Mouse (Mus musculus) kidney, embryonic 16.5 days (tissue): Measurements from ENCODE around the gene Rplp2. TPM values are rescaled to one million over a fixed set of nuclear protein-coding genes. Genes with fewer than 3 reads are reported as not detected.

ENCODE experiments used
- ATAC-seq: fragments of 200-750 bp; cut with Nextera tagmentation; 2 replicates; pipeline ENCODE4 v1.8.0; 2017; ENCODE audit warnings: moderate TSS enrichment; ENCODE audit not compliant: low FRiP score, low TSS enrichment
- H3K27ac ChIP-seq: fragments of 300-500 bp; sonication (generic); 2 replicates; pipeline ENCODE4 v1.5.1; 2014; ENCODE audit warnings: low read length
- H3K27me3 ChIP-seq: fragments of 300-500 bp; sonication (generic); 2 replicates; pipeline ENCODE4 v1.6.1; 2014; ENCODE audit warnings: low read length, control low read depth, mixed read lengths; ENCODE audit not compliant: insufficient read depth
- H3K36me3 ChIP-seq: fragments of 300-500 bp; sonication (generic); 2 replicates; pipeline ENCODE4 v1.6.1; 2014; ENCODE audit warnings: low read length, control low read depth, mixed read lengths; ENCODE audit not compliant: insufficient read depth
- H3K4me1 ChIP-seq: fragments of 300-500 bp; sonication (generic); 2 replicates; pipeline ENCODE4 v1.6.1; 2014; ENCODE audit warnings: low read length, control low read depth, mixed read lengths; ENCODE audit not compliant: insufficient read depth
- H3K4me2 ChIP-seq: fragments of 300-500 bp; sonication (generic); replicated peaks from 2 replicates; pipeline ENCODE4 v1.6.1; 2014; ENCODE audit warnings: low read depth, low read length
- H3K4me3 ChIP-seq: fragments of 300-500 bp; sonication (generic); 2 replicates; pipeline ENCODE4 v1.5.1; 2014; ENCODE audit warnings: mild to moderate bottlenecking, low read length
- H3K9ac ChIP-seq: fragments of 300-500 bp; sonication (generic); replicated peaks from 2 replicates; pipeline ENCODE4 v1.6.1; 2014; ENCODE audit warnings: low read length
- H3K9me3 ChIP-seq: fragments of 300-500 bp; sonication (generic); 2 replicates; pipeline ENCODE4 v1.6.1; 2016; ENCODE audit warnings: low read length, control low read depth
- WGBS: fragments of 180-500 bp; shearing (Covaris S2); extraction: QIAGEN DNeasy Blood & Tissue Kit; methylation state at CpG from one replicate; pipeline ENCODE4 v1.1.7; 2014; 5-methylcytosine and 5-hydroxymethylcytosine counted together
- polyA plus RNA-seq: library from polyadenylated mRNA; unstranded; fragments of >200 nt; fragmentation: Nextera tagmentation; extraction: Ambion mirVana; gene quantifications from 2 replicates; pipeline ENCODE4 v1.2.1, GENCODE M21; 2015

The Rplp2 gene
- polyA plus RNA-seq, 1 experiment from 2014 or later: 1,055 TPM

DNA sequence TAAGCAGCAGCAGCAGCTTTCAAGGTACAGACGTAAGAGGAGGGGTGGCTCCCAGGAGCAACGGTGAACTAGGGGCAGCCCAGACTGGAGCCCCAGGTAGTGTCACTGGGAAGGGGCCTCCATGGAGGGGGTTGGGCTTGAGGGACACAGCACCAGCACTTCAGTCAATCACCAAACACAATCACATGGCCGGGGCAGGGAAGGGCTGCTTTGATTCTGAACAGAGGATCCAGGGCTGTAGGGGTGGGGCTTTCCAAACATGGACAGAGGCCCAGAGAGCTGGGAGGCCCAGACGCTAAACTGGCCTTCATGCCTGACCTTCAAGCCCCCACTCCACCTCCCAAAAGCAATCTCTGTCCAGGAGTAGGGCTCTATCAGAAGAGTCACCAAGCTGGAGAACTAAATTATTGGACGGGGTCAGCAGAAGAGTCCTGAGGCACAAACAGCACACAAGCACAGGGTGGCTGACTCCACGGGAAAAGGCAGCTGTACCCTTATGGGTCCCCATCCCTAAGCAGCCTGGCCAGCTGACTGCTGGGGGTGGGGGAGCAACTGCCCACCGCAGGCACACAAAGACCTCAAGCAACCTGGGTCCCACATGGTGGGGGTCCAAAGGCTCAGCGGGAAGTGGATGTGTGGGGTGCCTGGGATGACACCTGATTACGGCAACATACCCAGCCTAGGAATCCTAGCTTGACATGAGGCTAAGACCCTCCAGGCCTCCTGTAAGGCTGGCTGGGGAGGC lies 17.2 kb upstream of the Rplp2 start:
- Histone ChIP-seq H3K27me3 (no peaks in the 10 kb centered on the region), H3K9ac (no peak overlapping the region), H3K4me2 (peak overlapping the region; percentile 37; the same call in 1 of the 2 replicates), H3K27ac (no peak overlapping the region; the same call in 1 of the 2 replicates), H3K4me3 (no peak overlapping the region), H3K4me1 (peaks cover 27% of the 10 kb centered on the region), H3K9me3 (no peaks in the 10 kb centered on the region), H3K36me3 (peaks cover 34% of the 10 kb centered on the region)
- WGBS: 62% methylated on average over 9 of the region's 9 CpGs
- peak; percentile 3; the same call in 1 of the 2 replicates for ATAC-seq

DNA sequence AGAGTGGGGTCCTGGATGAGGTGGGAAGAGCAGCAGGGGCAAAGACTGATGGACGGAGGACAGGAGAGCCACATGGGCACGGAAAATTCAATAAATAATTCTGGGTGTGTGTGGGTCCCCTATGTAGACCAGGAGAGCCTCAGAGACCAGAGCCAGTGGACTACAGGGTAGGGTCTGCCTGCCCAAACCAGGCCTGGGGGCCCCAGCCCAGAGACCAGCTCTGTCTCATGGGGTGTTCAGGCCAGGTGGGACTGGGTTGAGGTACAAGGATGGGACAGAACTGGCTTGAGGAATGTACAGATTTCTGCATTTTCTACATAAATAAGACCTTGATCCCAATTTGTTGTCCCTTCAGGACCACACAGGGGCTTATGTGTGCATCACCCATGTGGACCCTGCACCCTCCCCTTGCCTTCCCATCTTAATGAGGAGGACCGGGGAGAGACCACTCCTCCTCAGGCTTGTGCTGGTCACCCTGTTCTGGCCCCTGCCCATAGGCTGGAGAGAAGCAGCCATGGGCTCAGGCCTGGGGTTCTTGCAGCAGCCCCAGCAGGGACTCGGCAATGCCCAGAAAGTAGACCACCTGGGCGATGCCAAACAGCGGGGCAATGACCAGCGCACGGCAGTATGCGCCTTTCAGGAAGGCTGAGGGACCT lies 16.5 kb upstream of the Rplp2 start:
- no peaks in the 10 kb centered on the region for H3K9me3 ChIP-seq
- ATAC-seq: no peak
- peaks cover 32% of the 10 kb centered on the region for H3K4me1 ChIP-seq
- no peak overlapping the region for H3K9ac ChIP-seq
- peaks cover 34% of the 10 kb centered on the region for H3K36me3 ChIP-seq
- no peak overlapping the region for H3K4me3 ChIP-seq
- no peak overlapping the region for H3K4me2 ChIP-seq
- 94% methylated on average over 9 of the region's 9 CpGs for WGBS
- H3K27ac ChIP-seq: no peak overlapping the region
- no peaks in the 10 kb centered on the region for H3K27me3 ChIP-seq

DNA sequence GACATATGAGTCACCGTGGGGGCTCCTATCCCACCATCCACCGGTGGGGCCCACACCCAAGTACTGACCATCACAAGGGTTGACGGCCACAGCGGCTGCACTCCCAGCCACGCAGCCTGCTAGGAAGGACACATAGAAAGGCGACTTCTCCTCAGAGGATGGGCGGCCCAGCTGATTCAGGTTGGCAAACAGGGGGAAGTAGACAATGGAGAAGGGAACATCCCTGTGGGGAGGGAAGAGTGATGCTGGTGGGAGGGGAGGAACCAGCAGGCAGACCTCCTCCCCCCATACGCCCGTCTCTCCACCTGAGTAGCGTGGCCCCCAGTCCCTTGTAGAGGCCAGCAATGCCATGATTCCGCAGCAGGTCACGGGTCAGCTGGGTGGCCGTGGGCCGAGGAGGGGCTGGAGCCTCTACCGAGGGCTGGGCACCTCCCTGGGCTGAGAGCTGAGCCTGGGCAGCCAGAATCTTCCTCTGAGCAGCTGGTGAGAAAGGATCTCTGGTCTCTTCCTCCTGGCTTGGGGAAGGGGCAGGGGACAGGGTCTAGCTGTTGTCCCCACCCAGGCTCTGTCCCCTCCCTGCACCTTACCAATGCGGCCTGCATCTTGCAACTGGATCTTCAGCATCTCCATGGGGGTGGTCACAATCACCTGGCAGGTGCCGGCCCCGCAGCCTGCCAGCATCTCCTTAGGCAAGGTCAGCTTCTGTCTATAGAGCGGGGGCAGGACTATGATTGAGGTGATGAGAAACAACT lies 15.6 kb upstream of the Rplp2 start:
- H3K4me3 ChIP-seq: no peak overlapping the region
- 91% methylated on average over 19 of the region's 19 CpGs for WGBS

DNA sequence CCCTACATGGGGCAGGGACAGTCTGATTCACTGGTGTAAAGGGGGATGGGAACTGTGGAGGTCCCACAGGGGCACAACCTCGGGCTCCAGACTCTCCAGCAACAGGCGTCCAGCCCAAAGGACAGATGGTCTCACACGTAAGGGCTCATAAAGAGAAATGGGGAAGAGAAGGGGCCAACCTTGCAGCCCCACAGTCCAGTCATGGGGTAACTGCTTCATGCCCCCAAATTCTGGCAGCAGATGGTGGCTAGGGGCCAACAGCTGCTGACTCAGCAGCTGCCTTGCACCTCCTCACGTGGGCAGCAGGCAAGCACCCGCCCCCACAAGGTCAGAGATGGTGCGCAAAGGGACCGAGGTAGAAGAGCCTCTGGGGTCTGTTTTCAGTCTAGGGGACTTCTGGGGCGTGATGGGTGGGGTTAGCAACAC lies 15.0 kb upstream of the Rplp2 start:
- WGBS: 55% methylated on average over 8 of the region's 8 CpGs
- H3K4me1 ChIP-seq: peaks cover 46% of the 10 kb centered on the region
- H3K27me3 ChIP-seq: no peaks in the 10 kb centered on the region
- no peaks in the 10 kb centered on the region for H3K9me3 ChIP-seq
- no peak overlapping the region for H3K4me2 ChIP-seq
- ATAC-seq: no peak
- peaks cover 34% of the 10 kb centered on the region for H3K36me3 ChIP-seq
- no peak overlapping the region for H3K4me3 ChIP-seq
- H3K9ac ChIP-seq: no peak overlapping the region
- no peak overlapping the region for H3K27ac ChIP-seq

More for the DNA sequence above, 15.6 kb upstream of the Rplp2 start:
- no peak for ATAC-seq
- no peak overlapping the region for H3K27ac ChIP-seq
- H3K27me3 ChIP-seq: no peaks in the 10 kb centered on the region
- H3K9ac ChIP-seq: no peak overlapping the region
- no peak overlapping the region for H3K4me2 ChIP-seq
- peaks cover 41% of the 10 kb centered on the region for H3K4me1 ChIP-seq
- no peaks in the 10 kb centered on the region for H3K9me3 ChIP-seq
- H3K36me3 ChIP-seq: peaks cover 34% of the 10 kb centered on the region

DNA sequence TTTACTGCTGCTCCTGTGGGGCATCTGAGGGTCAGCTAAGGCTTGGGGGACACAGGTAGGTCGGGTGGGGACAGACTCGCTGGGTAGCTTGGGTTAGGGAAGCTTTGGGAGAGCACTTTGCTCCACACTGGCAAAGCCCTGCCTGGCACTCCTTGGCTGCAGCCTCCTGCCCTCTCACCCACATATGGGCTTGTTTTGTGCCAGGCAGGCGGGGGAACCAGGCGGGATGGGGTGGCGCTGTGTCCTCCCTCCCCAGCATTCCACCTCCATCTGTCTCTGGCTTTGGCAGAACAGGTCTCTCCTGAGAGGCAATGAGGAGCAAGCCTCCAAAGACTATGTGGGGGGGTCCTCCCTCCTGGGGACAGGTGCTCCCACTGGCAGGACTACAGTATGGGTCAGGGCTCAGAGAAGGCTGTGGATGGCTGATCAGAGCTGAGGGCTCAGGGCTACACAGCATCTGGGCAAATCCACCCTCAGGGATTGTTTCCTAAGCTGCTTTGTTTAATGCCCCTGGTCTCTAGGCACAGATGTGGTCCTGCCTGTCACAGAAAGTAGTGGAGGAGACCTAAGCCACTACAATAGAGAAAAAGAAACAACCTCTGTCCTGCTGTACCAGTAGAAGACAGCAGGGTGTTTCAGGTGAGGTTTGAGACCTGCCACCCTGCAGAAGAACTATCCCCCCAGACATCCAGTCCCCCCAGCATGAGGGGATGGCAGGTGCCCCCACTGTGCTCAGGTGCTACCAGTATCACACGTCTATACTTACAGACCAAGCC lies 14.2 kb upstream of the Rplp2 start:
- WGBS: 84% methylated on average over 6 of the region's 6 CpGs
- H3K9ac ChIP-seq: 0 out of 2 replicates have a peak overlapping the region, but pooled peaks have one; percentile 4
- ATAC-seq: no peak
- no peak overlapping the region for H3K4me3 ChIP-seq
- peaks cover 46% of the 10 kb centered on the region for H3K4me1 ChIP-seq
- no peak overlapping the region for H3K27ac ChIP-seq
- H3K36me3 ChIP-seq: peaks cover 34% of the 10 kb centered on the region
- no peak overlapping the region for H3K4me2 ChIP-seq
- H3K27me3 ChIP-seq: no peaks in the 10 kb centered on the region
- no peaks in the 10 kb centered on the region for H3K9me3 ChIP-seq

DNA sequence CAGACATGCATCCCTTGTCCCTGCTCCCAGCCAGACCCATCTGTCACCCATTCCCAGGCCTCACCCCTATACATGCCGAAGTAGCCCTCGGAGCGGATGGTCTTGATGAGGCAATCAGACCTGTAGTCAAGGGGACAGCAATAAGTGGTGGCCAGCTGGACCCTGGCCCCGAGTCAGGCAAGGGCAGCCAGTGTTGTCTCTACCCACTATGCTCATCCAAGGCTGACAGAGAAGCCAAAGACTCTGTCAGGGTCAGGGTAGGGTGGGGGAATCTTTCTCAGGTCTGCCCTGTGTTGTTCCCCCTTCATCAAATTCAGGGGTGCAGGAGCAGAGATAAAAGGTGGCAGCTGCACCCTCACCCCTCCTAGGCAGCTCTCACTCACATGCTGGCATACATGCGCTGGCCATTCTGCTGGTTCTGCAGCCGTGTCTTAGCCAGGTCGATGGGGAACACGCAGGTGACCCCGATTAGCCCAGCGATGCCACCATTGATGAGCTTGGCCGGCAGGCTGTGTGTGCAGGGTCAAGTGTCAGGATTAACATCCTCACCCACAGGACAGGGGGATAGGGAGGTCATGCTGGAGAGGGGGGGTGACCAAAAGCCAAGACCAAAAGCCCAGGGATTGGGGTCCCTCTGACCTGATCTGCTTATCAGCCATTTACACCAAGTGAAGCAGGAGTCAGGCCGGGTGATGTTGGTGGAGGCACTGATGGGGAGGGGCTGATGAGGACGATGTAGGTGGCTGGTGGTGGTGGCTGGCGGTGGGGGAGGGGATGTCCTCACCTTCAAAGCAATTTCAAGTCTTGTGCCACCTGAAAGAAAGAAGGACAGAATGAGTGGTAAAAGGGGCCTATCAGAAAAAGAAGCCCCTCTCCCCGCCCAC lies 13.4 kb upstream of the Rplp2 start:
- no peak for ATAC-seq
- Histone ChIP-seq H3K4me3 (peak overlapping the region; percentile 57), H3K27ac (no peak overlapping the region), H3K4me1 (peaks cover 46% of the 10 kb centered on the region), H3K9ac (peak overlapping the region; percentile 65), H3K4me2 (peak overlapping the region; percentile 87), H3K36me3 (peaks cover 40% of the 10 kb centered on the region), H3K27me3 (no peaks in the 10 kb centered on the region), H3K9me3 (no peaks in the 10 kb centered on the region)
- WGBS: 67% methylated on average over 15 of the region's 15 CpGs

DNA sequence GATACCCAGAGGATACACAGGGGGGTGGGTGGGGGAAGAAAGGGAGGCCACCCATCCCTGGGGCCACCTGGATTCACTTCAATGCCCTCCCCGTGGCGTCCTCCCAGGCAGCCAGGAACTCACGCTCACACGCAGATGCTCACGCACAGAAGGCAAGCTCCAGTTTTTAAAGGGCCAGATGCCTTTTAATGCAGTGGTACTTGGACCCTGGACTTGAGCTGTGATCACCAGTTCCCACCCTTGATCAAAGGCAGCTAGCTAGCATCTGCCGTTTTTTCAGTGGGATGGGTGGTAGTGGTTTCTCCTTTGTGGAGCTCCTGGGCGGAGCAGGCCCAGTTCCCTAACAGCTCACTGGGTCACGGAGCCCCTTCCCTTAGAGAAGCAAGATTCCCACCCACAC lies 12.7 kb upstream of the Rplp2 start:
- H3K27ac ChIP-seq: peak overlapping the region; percentile 44
- H3K4me3 ChIP-seq: peak overlapping the region; percentile 57
- no peaks in the 10 kb centered on the region for H3K9me3 ChIP-seq
- no peak for ATAC-seq
- peaks cover 46% of the 10 kb centered on the region for H3K36me3 ChIP-seq
- H3K4me1 ChIP-seq: peaks cover 39% of the 10 kb centered on the region
- H3K27me3 ChIP-seq: no peaks in the 10 kb centered on the region
- WGBS: 14% methylated on average over 8 of the region's 8 CpGs
- H3K9ac ChIP-seq: peak overlapping the region; percentile 65
- H3K4me2 ChIP-seq: peak overlapping the region; percentile 87

DNA sequence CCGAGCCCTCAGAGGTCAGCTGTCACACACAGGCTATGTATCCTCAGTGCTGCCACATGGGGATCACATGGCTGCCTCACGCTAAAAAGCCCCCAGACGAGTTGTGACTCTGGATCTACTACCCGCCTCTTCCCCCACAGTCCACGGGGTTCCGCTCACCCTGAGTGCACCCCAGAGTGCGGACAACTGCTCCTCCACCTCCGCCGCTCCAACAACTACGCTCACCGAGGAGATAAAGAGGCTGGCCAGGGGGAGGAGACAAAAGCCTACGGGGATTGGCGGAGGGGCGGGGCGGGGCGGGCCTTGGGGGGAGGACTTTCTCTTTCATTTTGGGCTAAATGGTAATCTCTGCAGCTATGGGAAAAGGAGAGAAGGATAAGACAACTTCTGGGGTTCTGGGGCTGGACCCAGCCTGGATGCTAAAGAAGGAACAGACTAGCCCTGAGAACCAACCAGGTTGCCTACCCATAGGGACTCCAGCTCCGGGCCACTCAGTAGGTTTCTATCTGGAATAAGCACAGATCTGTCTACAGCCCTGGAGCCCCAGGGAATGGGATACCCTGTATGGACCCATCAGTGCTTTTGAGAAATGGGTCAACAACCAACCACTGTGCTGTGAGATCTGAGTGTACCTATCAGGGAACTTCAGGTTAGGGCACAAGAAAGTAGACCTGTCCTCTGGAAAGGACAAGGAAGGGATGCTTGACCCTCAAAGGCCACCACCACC lies 11.9 kb upstream of the Rplp2 start:
- Histone ChIP-seq H3K4me1 (peaks cover 32% of the 10 kb centered on the region), H3K36me3 (peaks cover 50% of the 10 kb centered on the region), H3K9me3 (no peaks in the 10 kb centered on the region), H3K9ac (peak overlapping the region; percentile 65), H3K27me3 (no peaks in the 10 kb centered on the region), H3K4me3 (peak overlapping the region; percentile 57), H3K27ac (peak overlapping the region; percentile 44), H3K4me2 (peak overlapping the region; percentile 87)
- 5% methylated on average over 17 of the region's 17 CpGs for WGBS
- ATAC-seq: no peak
